Mouse (Mus musculus) hindbrain, postnatal 0 days (tissue): Measurements from ENCODE around the gene Mtmr6. TPM values are rescaled to one million over a fixed set of nuclear protein-coding genes. Genes with fewer than 3 reads are reported as not detected.

Experiments used
- ATAC-seq: fragments of 200-750 bp; cut with Nextera tagmentation; 2 replicates; pipeline ENCODE4 v1.8.0; 2017; ENCODE audit warnings: mild to moderate bottlenecking, moderate TSS enrichment, moderate library complexity
- DNase-seq: peaks from one replicate; pipeline ENCODE4 v3.0.0-alpha.2; 2015; ENCODE audit warnings: low spot score
- H3K27ac ChIP-seq: fragments of 300-500 bp; sonication (generic); 2 replicates; pipeline ENCODE4 v1.5.1; 2014; ENCODE audit warnings: mild to moderate bottlenecking
- H3K27me3 ChIP-seq: fragments of 300-500 bp; sonication (generic); 2 replicates; pipeline ENCODE4 v1.6.1; 2014; ENCODE audit warnings: low read length, mixed read lengths; ENCODE audit not compliant: insufficient read depth
- H3K36me3 ChIP-seq: fragments of 300-500 bp; sonication (generic); 2 replicates; pipeline ENCODE4 v1.6.1; 2014; ENCODE audit warnings: low read length, mixed read lengths; ENCODE audit not compliant: insufficient read depth
- H3K4me1 ChIP-seq: fragments of 300-500 bp; sonication (generic); 2 replicates; pipeline ENCODE4 v1.6.1; 2014; ENCODE audit warnings: antibody characterized with exemption, low read length, mixed read lengths; ENCODE audit not compliant: insufficient read depth
- H3K4me2 ChIP-seq: fragments of 300-500 bp; sonication (generic); 2 replicates; pipeline ENCODE4 v1.6.1; 2014; ENCODE audit warnings: low read depth, mild to moderate bottlenecking, low read length, moderate library complexity, mixed read lengths
- H3K4me3 ChIP-seq: fragments of 300-500 bp; sonication (generic); 2 replicates; pipeline ENCODE4 v1.5.1; 2014; ENCODE audit warnings: low read length
- H3K9ac ChIP-seq: fragments of 300-500 bp; sonication (generic); replicated peaks from 2 replicates; pipeline ENCODE4 v1.6.1; 2014; ENCODE audit warnings: mild to moderate bottlenecking, low read length, moderate library complexity, mixed read lengths
- H3K9me3 ChIP-seq: fragments of 300-500 bp; sonication (generic); 2 replicates; pipeline ENCODE4 v1.6.1; 2016; ENCODE audit warnings: low read length, mixed read lengths
- CTCF ChIP-seq: IDR thresholded peaks from 2 replicates; pipeline ENCODE4 v1.5.1; 2016; ENCODE audit warnings: antibody characterized with exemption, control low read depth, low read depth
- WGBS: fragments of 180-500 bp; shearing (Covaris S2); extraction: QIAGEN DNeasy Blood & Tissue Kit; methylation state at CpG from one replicate; pipeline ENCODE4 v1.1.7; 2014; 5-methylcytosine and 5-hydroxymethylcytosine counted together
- polyA plus RNA-seq: library from polyadenylated mRNA; unstranded; fragments of >200 nt; fragmentation: Nextera tagmentation; extraction: Ambion mirVana; gene quantifications from 2 replicates; pipeline ENCODE4 v1.2.1, GENCODE M21; 2015
- total RNA-seq: library from RNA; depleted of rRNA; stranded (reverse); fragments of >200 nt; gene quantifications from 2 replicates; pipeline ENCODE4 v1.2.3, GENCODE M21; 2014

Gene Mtmr6
- total and polyA plus RNA-seq, 2 experiments from 2014 or later = 36.7 to 51.6 TPM

GRCm38 (mm10) chr14:60286194-60286863, 21.3 kb downstream of the Mtmr6 start:
- H3K4me3 ChIP-seq = no peak overlapping the region
- no peaks in the 10 kb centered on the region for H3K9me3 ChIP-seq
- 89% methylated on average over 7 of the region's 7 CpGs for WGBS
- H3K4me2 ChIP-seq = no peak overlapping the region
- H3K27ac ChIP-seq = no peak overlapping the region
- no peak overlapping the region for H3K9ac ChIP-seq
- TF ChIP-seq CTCF = no peak
- DNase-seq (no peak), ATAC-seq (no peak)
- H3K36me3 ChIP-seq = peaks cover 14% of the 10 kb centered on the region; the same call in 1 of the 2 replicates
- H3K4me1 ChIP-seq = no peaks in the 10 kb centered on the region
- H3K27me3 ChIP-seq = no peaks in the 10 kb centered on the region

- WGBS = 92% methylated on average over 4 of the region's 4 CpGs
- H3K36me3 ChIP-seq = peaks cover 19% of the 10 kb centered on the region
- no peak overlapping the region for H3K4me3 ChIP-seq
- ATAC-seq (no peak), DNase-seq (no peak)
- no peaks in the 10 kb centered on the region for H3K9me3 ChIP-seq
- H3K4me2 ChIP-seq = no peak overlapping the region
- no peak overlapping the region for H3K27ac ChIP-seq
- no peaks in the 10 kb centered on the region for H3K4me1 ChIP-seq
- H3K27me3 ChIP-seq = no peaks in the 10 kb centered on the region
- no peak overlapping the region for H3K9ac ChIP-seq
- no peak for TF ChIP-seq CTCF
Observed at GRCm38 (mm10) chr14:60290363-60290762, 25.3 kb downstream of the Mtmr6 start.

GRCm38 (mm10) chr14:60295531-60295930, 30.5 kb downstream of the Mtmr6 start:
- Histone ChIP-seq H3K4me3 (no peak overlapping the region), H3K4me1 (no peaks in the 10 kb centered on the region), H3K4me2 (no peak overlapping the region), H3K36me3 (peaks cover 18% of the 10 kb centered on the region), H3K9me3 (no peaks in the 10 kb centered on the region), H3K27me3 (no peaks in the 10 kb centered on the region), H3K9ac (no peak overlapping the region), H3K27ac (no peak overlapping the region)
- no peak for TF ChIP-seq CTCF
- DNase-seq (no peak), ATAC-seq (no peak)
- WGBS = 91% methylated on average over 1 of the region's 1 CpGs

GRCm38 (mm10) chr14:60300224-60300991, 35.4 kb downstream of the Mtmr6 start:
- DNase-seq = peak; percentile 57
- TF ChIP-seq CTCF = peak; percentile 67
- no peak overlapping the region for H3K9ac ChIP-seq
- H3K9me3 ChIP-seq = no peaks in the 10 kb centered on the region
- H3K4me1 ChIP-seq = no peaks in the 10 kb centered on the region
- peaks cover 4% of the 10 kb centered on the region; the same call in 1 of the 2 replicates for H3K36me3 ChIP-seq
- no peak overlapping the region for H3K4me3 ChIP-seq
- H3K27me3 ChIP-seq = no peaks in the 10 kb centered on the region
- H3K4me2 ChIP-seq = no peak overlapping the region
- peak; percentile 55; the same call in 1 of the 2 replicates for ATAC-seq
- no peak overlapping the region for H3K27ac ChIP-seq
- WGBS = 57% methylated on average over 14 of the region's 14 CpGs

GRCm38 (mm10) chr14:60301024-60301423, 36.0 kb downstream of the Mtmr6 start:
- Histone ChIP-seq H3K9ac (no peak overlapping the region), H3K36me3 (peaks cover 4% of the 10 kb centered on the region; the same call in 1 of the 2 replicates), H3K4me3 (no peak overlapping the region), H3K4me1 (no peaks in the 10 kb centered on the region), H3K27me3 (no peaks in the 10 kb centered on the region), H3K27ac (no peak overlapping the region), H3K4me2 (no peak overlapping the region), H3K9me3 (no peaks in the 10 kb centered on the region)
- ATAC-seq (no peak), DNase-seq (peak; percentile 8)
- no peak for TF ChIP-seq CTCF
- WGBS = 38% methylated on average over 6 of the region's 6 CpGs

GRCm38 (mm10) chr14:60302441-60302840, 37.4 kb downstream of the Mtmr6 start:
- Histone ChIP-seq H3K27me3 (no peaks in the 10 kb centered on the region), H3K9me3 (no peaks in the 10 kb centered on the region), H3K9ac (no peak overlapping the region), H3K4me3 (no peak overlapping the region), H3K4me2 (no peak overlapping the region), H3K27ac (no peak overlapping the region), H3K4me1 (no peaks in the 10 kb centered on the region), H3K36me3 (peaks cover 4% of the 10 kb centered on the region; the same call in 1 of the 2 replicates)
- 55% methylated on average over 4 of the region's 4 CpGs for WGBS
- DNase-seq (peak; percentile 33), ATAC-seq (no peak)
- no peak for TF ChIP-seq CTCF
